In the genomic region with DNA sequence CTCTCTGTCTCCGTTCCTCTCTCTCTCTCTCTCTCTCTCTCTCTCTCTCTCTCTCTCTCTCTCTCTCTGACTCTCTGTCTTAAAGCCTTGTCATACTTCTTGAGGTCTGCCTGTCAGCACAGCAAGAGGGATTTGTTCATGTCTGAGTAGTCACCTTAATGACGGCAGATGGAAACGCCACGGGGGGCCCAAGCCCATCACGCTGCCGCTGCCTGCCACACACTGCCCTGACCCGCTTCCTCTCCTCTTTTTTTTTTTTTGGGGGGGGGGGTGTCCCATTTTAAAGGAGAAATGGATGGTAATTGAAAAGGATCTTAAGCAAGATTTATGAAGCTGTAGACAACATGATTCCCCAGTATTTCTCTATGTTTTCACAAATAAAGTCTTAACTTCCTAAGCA, we compare ENCODE assay signal across 11 mouse cellular contexts.
A peak's percentile ranks its signal among the peaks of the same experiment; 100 is the strongest.
DNase-seq lines count a peak whose midpoint lies in the region; ATAC-seq and TF ChIP-seq lines count a peak whose summit lies in the region.
"Had no signal": no experiment of that assay in that cellular context is flagged by ENCODE, and none has a peak within 500 bp of the region (broad histone marks: within the 10 kb centered on the region; RNA-seq: fewer than 3 reads in every experiment).

No protein-coding gene starts in this region.

- peak; percentile 33; the same call in 1 of the 2 replicates for ATAC-seq in hindbrain, embryonic 11.5 days (ENCODE audit: low FRiP score)
- ATAC-seq in midbrain, postnatal 0 days (ENCODE audit: low FRiP score) = no peak

- H3K9me3 ChIP-seq in hindbrain, embryonic 11.5 days (ENCODE audit: control insufficient read depth, low read length) = no peaks in the 10 kb centered on the region
- H3K9me3 ChIP-seq in midbrain, postnatal 0 days (ENCODE audit: low read length) = no peaks in the 10 kb centered on the region
- H3K9me3 ChIP-seq: heart, embryonic 10.5 days had no signal

- TF ChIP-seq POLR2A in kidney, adult 2 months (IDR thresholded peaks at IDR 0.05; ENCODE audit: low read depth, low read length) = no peak

- no peaks in the 10 kb centered on the region; the same call in 1 of the 2 replicates for H3K27me3 ChIP-seq in hindbrain, embryonic 11.5 days (ENCODE audit: control insufficient read depth, insufficient read depth, low read length)
- peaks cover 5% of the 10 kb centered on the region; the same call in 1 of the 2 replicates for H3K27me3 ChIP-seq in midbrain, postnatal 0 days (ENCODE audit: insufficient read depth, low read length)
- H3K27me3 ChIP-seq in kidney, adult 2 months (replicated peaks; ENCODE audit: control insufficient read depth, insufficient read depth, low read length) = no peaks in the 10 kb centered on the region

- no peak overlapping the region for H3K27ac ChIP-seq in hindbrain, embryonic 11.5 days (ENCODE audit: low read depth, low read length)
- H3K27ac ChIP-seq in midbrain, postnatal 0 days (ENCODE audit: low read depth, low read length) = no peak overlapping the region
- H3K27ac ChIP-seq in kidney, adult 2 months (ENCODE audit: insufficient read depth, low read depth, low read length) = no peak overlapping the region
- H3K27ac ChIP-seq: heart, embryonic 10.5 days; macrophage had no signal

- no peak overlapping the region for H3K4me3 ChIP-seq in hindbrain, embryonic 11.5 days (ENCODE audit: low read depth, low read length)
- H3K4me3 ChIP-seq in midbrain, postnatal 0 days (ENCODE audit: low read depth, low read length) = no peak overlapping the region; the same call in 1 of the 2 replicates
- H3K4me3 ChIP-seq in kidney, adult 2 months (ENCODE audit: insufficient read depth, low read depth, low read length) = no peak overlapping the region
- H3K4me3 ChIP-seq: erythroblast, embryonic 14.5 days had no signal

- no peaks in the 10 kb centered on the region for H3K36me3 ChIP-seq in hindbrain, embryonic 11.5 days (ENCODE audit: control insufficient read depth, insufficient read depth, low read length)
- H3K36me3 ChIP-seq in midbrain, postnatal 0 days (ENCODE audit: insufficient read depth, low read length) = no peaks in the 10 kb centered on the region
- no peaks in the 10 kb centered on the region for H3K36me3 ChIP-seq in kidney, adult 2 months (ENCODE audit: control insufficient read depth, insufficient read depth, low read length)
- H3K36me3 ChIP-seq: heart, embryonic 10.5 days had no signal

- H3K4me1 ChIP-seq in hindbrain, embryonic 11.5 days (replicated peaks; ENCODE audit: control insufficient read depth, insufficient read depth, low read length) = 0 out of 2 replicates have a peak, but pooled peaks cover 2% of the 10 kb centered on the region
- no peaks in the 10 kb centered on the region for H3K4me1 ChIP-seq in midbrain, postnatal 0 days (ENCODE audit: insufficient read depth, low read length)
- no peaks in the 10 kb centered on the region for H3K4me1 ChIP-seq in kidney, adult 2 months (ENCODE audit: control insufficient read depth, insufficient read depth, low read length)
- H3K4me1 ChIP-seq: heart, embryonic 10.5 days had no signal

- TF ChIP-seq CTCF in midbrain, postnatal 0 days (IDR thresholded peaks at IDR 0.05) = no peak
- no peak for TF ChIP-seq CTCF in kidney, adult 2 months (conservative IDR thresholded peaks at IDR 0.05; ENCODE audit: insufficient read depth, insufficient read length, low read depth, low read length)

- no peak overlapping the region for H3K9ac ChIP-seq in hindbrain, embryonic 11.5 days (ENCODE audit: low read depth, low read length)
- no peak overlapping the region for H3K9ac ChIP-seq in midbrain, postnatal 0 days (replicated peaks; ENCODE audit: low read length, poor library complexity, severe bottlenecking)

- intact Hi-C loops in left cerebral cortex, postnatal 14 days (cut with DNase I) = loop anchor here (2.0 to 10.0 kb wide), 3 partner anchors 510 to 860 kb away; no protein-coding TSS in a partner anchor

- WGBS in hindbrain, embryonic 11.5 days = 8% methylated on average over 7 of the region's 7 CpGs
- WGBS in midbrain, postnatal 0 days = 8% methylated on average over 7 of the region's 7 CpGs
- WGBS in kidney, adult 2 months = 27% methylated on average over 7 of the region's 7 CpGs

- DNase-seq in cerebellum, adult 18-20 months = peak; percentile 86
- peak; percentile 41 for DNase-seq in embryo, embryonic 11 days
- peak; percentile 49 for DNase-seq in hindbrain, embryonic 11.5 days (ENCODE audit: low spot score)
- peak; percentile 89 for DNase-seq in midbrain, postnatal 0 days (ENCODE audit: low spot score)
- no peak for DNase-seq in left cerebral cortex, postnatal 14 days (ENCODE audit: low spot score in 2 of 2)
- no peak for DNase-seq in liver
- no peak for DNase-seq in kidney, adult 2 months
- DNase-seq in layer of hippocampus, postnatal 25 days (ENCODE audit: extremely low spot score in 1 of 2, low spot score in 1 of 2) = no peak

- H3K4me2 ChIP-seq in hindbrain, embryonic 11.5 days (replicated peaks; ENCODE audit: low read depth, low read length) = no peak overlapping the region; the same call in 1 of the 2 replicates
- H3K4me2 ChIP-seq in midbrain, postnatal 0 days (ENCODE audit: low read depth, low read length, poor library complexity, severe bottlenecking) = peak overlapping the region; percentile 52; the same call in 1 of the 2 replicates

Comparison
In these comparisons a context has a peak if more than half of its experiments do, and no peak if none do; other contexts are left out.
1. DNase-seq: peak in cerebellum, adult 18-20 months (2 of 2), embryo, embryonic 11 days (single experiment), hindbrain, embryonic 11.5 days (single experiment) and midbrain, postnatal 0 days (single experiment); none in left cerebral cortex, postnatal 14 days (0 of 2), liver (single experiment), kidney, adult 2 months (single experiment) and layer of hippocampus, postnatal 25 days (0 of 2).